Mouse (Mus musculus): ENCODE measurements around the gene Olfr1287.

DNA sequence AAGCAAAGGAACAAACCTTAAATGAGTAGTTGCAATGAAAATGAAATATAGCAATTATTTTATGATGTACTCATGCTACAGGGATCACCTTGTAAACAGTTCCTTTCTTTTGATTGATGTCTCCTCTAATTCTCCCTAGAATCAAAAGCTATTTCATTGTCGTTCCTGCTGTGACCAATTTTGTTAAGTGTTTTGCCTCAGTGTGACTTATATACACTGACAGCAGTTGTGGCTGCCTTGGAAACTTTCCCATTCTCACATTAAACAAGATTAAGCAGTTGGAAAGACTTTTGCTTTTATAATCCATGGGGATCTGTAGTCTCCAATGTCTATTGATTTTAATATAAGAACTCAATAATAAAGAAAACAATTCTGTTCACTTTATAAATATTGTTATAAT lies 26.0 kb upstream of the Olfr1287 start, which contains the start of gene Olfr1286:
- TF ChIP-seq CTCF (IDR thresholded peaks at IDR 0.05; ENCODE audit: low read depth) (no peak), EP300 (IDR thresholded peaks at IDR 0.05; ENCODE audit: low read depth) (no peak)

Measured in heart, postnatal 0 days (tissue).